Mouse (Mus musculus): Measurements from ENCODE around the gene Upp2.
A peak's percentile ranks its signal among the peaks of the same experiment; 100 is the strongest.

Upp2 gene

DNA sequence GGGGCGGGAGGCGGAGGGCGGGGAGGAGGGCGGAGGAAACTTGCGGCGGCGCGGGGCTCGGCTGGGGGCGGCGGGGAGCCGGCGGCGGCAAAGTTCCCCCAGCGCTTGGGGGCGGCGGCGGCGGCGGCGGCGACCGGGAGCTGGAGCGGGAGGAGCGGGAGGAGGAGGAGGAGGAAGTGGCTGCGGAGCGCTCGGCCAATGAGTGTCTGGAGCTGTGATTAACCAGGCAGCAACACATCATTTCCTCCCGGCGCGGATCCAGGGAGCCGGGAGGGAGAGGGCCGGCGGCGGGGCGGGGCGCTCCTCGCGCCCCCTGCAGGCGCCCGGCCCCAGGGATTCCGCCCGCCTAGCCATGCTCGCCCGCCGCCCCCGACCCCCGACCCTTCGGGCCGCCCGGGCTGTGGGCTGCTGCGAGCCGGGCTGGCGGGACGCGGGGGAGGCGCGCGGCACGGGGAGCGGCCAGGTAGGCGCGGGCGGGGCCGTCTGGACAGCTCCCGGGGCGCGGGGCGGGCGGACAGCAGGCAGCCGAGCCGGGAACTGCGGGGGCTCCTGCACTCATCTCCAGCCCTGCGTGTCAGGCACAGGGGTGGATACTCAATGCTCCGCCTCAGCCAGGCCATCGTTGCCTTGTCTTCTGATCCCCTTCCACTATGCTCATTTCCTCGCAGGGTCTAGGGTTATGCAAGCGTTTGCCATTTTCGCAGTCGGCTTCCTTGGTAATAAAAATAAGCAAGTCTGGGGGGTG, at the start of gene Upp2, which contains the start of gene Acvr1:
Upp2 (plus strand) TSS at position 233 of the 745 bp plus-strand sequence.
Acvr1 (minus strand) TSS at position 92 of the 745 bp plus-strand sequence.
- DNase-seq, result peak; percentile 87

DNA sequence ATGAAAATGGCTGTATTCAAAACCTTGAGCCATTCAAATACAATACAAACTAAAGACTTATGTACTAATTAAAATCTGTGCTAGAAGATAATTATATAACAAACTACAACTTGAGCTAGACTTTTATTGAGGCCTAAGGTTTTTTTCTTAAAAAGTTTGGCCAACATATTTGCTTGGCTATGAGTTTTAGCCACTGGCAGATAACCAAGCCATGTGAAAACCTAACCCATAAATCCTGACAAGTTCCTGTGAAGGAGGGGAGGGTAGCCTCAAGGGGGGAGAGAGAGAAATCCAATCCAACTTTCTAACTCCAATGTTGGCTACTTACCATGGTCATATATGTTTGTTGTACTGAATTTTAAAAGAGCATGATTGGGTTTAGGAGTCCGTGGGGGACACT, 48.6 kb upstream of the Upp2 start:
- no peak for DNase-seq

DNA sequence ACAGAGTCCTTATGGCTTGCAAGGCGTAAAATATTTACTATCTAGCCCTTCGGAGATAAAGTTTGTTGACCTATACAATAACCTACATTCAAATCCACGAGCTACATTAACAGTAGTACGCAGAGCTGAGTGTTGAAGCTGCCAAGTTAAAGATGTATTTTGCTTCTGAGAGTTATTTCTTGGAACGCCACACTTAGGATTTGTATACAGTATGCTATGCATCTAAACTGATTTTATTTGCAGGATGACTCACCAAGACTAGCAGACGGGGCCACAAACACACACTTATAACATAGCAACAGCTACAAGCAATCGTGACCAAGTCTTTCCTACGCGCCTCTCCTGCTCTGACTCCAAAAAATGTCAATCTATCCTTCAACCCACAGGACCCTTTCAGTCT, 46.4 kb upstream of the Upp2 start:
- DNase-seq, result no peak

DNA sequence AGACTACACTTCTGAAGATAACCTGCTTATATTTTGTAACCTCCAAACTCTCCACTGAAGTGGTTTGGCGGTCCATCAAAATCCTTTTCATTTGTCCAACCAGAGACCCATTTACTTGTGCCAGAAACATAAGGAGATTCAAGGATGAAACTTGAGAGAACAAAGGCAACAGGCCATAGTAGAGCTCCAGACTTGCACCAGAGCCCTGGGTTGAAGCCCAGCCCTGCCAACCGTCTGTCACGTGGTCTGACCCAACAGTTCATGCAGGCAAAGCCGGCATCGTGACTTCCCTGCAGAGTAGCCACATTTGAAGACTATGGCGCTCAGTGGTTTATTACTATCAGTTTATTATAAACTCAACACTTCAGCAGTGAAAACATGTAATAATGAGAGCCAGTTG, 45.5 kb upstream of the Upp2 start:
- no peak for DNase-seq

DNA sequence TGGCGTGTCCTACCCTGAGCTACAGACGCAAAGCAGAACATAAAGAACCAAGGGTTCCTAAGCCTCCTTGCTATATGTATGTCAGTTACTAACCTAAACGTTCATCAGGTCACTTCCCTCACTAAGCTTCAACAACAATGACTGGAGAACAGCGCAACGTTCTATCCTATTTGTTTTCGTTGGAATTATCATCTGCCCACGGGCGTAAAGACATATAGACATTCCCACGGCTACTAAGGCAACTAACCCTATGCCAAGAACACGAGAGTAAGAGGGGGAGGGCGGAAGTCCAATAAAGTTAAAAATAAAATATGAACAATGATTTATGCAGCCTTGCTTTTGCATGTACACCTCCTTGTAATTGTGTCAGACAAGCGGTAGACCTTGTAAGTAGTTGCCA, 44.0 kb upstream of the Upp2 start:
- DNase-seq, result no peak

DNA sequence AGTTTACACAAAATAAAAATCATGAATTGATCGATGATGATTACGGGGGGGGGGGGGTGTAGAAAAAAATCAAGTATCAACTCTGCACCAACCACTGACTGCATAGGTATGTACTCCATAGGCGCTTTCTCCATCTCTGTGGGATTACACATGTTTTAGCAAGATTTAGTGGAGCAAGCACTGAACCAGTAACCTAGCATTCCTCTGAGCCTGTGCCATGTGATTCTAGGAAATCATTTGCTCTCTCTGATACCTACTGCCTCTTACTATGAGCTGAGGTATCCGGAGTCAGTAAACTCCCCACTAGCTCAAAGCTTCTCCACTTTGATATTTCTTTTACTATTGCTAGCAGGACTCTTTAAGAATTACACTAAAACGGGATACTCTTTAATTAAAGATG, 43.2 kb upstream of the Upp2 start:
- no peak for DNase-seq

DNA sequence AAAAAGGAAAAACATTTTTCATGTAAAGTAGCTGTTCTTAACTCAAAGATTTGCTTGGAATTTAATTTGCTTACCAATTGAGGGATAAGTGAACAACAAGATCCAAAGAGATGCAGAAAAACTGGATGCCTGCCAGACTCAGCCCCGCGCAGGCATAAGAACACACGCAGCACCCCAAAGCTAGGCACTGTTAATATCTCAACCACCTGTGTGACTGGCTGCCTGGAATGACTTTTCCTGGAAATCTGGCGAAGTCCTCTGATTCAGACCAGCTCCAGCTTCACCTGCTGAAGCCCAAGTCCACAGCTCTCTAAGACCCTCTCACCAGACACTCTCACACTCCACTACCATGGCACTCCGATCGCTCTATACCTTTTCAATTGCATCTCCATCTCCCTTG, 42.7 kb upstream of the Upp2 start:
- DNase-seq, result no peak

DNA sequence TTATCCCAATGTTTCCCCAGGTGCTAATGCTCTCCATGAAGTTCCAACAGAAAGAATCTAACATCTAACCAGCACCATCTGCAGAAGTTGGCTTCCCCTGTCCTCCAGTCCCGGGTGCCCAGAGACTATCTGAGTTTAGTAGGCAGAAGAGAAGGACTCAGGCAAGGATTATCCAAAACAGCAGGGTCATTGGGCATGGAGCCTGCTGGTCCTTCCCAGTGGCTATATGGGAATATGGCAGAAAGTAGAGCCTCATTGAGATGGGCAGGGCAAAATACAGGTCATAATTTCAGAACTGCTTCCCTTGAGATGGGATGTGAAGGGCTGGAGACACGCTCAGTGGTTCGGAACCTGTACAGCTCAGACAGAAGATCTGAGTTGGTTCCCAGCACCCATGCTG, 39.3 kb upstream of the Upp2 start:
- no peak for DNase-seq

DNA sequence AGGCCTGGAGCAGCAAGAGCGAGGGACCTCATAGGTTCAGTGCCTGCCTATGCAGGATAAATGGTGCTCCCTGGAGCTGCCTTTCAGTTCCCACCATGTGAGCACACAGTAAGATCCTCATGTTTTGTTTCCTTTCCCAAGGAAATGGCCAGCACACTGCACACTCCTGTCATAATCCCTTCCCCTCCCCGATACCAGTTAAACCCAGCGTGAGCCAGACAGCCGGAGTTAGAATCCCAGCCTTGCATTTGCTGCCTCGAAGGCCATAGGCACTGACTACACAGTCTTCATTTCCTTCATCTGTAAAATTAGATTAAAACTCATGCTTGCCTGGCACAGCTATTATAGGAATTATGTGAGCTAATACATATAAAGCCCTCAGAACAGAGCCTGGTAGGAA, 37.7 kb upstream of the Upp2 start:
- no peak for DNase-seq

DNA sequence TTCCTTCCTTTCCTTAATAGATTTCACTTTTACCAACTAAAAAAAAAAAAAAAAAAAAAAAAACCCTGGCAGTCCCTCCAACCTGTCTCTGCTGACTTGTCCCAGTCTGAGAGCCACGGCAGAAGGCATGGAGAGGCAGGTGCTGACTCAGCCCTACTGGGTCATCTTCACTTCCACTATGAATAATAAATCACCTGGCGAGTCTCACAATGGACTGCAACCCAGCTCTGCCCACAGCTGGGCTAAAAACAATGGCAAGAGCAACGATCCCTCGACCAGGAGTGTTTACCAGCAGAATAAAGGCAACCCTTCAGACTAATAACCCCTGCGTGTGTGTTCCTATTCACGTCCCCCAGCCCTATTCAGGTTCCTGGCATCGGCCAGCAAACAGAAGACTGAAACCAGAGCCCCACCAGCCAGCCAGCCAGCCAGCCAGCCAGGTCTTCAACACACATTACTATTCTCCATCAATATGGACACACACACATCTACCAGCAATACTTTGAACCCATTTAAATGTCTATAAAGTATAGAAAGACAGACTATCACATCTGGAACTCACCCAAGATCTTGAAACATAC, 37.1 kb upstream of the Upp2 start:
- peak; percentile 29 for DNase-seq

DNA sequence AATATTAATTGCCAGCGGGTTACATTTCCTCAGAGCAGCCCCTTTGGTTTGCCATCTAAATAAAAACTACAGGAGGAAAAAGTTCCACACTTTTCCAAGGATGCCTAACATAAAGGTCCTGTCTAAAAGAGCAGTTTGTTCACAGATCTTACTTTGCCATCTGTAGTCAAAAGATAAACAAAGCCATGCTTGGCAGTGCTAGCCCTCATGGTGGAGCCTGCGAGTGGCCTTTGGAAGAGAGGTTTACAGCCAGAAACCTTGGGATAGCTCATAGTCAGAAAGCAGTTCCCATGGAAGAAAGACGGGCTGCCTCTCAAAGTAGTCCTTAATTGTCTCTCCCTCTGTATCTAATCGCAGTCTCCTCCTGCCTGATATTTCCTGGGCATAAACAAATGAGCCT, 36.6 kb upstream of the Upp2 start:
- DNase-seq, result no peak

DNA sequence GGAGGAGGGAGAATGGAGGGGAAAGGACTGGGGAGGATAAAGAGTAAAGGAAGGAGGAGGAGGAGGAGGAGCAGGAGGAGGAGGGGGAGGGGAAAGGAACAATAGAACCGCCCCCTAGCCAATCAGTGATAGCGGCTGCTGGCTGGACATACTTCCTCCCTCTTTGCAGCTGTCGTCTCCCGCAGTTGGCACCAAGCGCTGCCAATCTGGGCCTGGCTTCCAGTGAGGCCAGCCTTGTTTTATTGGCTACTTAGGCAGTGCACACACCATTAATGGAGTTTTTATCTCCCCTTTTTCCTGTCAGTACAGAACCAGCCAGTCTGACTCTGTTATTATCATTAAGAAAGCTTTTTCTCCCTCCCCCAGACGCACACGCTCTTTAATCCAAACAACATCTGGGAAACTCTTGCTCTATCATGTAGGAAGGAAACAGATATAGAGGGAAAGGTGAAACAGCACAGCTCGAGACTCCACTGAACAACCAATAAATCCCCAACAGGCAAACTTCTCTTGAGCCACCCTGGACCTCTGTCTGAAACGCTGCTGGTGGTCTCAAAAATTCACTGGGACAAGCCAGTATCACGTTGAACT, 34.7 kb upstream of the Upp2 start:
- DNase-seq, result peak; percentile 32

DNA sequence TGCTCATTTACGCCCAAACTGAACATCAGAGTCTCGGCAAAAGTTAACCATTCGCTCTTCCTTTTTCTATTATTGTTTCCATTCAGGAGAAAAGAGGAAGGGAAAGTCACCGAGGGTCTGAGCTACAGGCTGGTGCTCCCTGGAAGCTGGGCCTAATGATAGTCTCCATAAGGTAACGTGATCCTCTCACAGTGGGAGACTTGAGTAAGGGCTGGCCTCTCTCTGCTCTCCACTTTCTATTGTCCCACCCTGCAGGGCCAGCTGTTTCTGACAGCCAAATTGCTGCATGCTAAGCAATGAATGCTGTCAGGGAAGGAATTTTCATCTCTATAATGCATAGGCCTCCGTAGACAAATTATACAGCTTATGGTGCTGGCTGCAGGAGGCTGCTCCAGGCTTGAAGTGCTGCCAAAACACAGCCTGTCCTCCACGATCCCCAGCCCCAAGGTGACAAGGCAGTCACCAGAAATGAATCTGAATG, 33.5 kb upstream of the Upp2 start:
- DNase-seq, result peak; percentile 61

DNA sequence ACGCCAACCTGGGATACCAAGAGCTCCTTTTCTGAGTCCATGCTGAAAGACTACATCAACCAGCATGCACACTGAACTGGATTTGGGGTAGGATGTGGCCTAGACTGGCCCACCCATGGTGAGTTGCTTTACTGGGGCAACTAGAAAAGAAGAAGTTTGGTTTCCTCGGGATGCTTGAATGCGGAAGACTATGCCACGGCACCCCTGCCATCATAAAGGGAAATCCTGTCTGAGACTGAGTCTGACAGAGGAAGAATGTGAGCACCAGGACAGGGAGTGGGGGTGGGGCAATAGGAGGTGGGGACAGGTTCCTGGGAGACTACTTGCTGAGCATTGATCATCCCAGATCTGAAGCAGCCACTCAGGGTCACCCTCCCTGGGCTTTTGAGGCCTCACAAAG, 32.7 kb upstream of the Upp2 start:
- no peak for DNase-seq

DNA sequence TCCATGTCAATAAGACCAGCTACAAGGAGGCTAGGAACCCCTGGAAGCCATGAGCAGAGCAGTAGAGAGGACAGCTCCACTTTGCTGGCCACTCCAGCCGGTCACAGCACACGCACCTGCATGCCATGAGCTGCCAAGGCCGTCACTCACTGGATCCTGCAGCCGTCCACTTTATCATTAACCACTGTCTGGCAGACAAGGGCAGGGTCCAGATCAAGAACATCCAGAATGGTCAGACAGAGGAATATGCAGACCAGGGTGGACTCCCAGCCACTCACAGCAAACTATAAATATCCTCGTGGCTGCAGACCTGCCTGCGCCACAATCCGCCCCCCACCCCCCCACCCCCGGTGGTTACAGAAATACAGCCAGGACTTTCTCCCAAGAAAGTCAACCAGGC, 31.9 kb upstream of the Upp2 start:
- DNase-seq, result no peak

DNA sequence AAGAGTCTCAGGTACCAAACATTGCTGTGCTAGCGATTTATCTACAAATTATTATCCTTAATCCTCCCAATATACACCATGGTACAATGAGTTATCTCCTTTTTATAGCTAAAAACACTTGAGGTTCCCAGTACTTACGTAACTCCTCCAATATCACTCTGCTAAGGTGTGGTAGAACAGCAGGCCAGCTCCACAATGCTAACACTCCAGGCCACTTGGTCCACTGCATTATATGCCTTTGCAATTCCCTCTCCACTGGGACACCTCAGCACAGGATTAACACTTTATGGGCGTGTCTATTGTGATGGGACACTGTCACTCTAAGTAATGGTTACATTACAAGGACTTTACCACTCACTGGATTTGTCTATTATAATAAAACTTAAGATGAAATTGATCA, 30.3 kb upstream of the Upp2 start:
- no peak for DNase-seq

DNA sequence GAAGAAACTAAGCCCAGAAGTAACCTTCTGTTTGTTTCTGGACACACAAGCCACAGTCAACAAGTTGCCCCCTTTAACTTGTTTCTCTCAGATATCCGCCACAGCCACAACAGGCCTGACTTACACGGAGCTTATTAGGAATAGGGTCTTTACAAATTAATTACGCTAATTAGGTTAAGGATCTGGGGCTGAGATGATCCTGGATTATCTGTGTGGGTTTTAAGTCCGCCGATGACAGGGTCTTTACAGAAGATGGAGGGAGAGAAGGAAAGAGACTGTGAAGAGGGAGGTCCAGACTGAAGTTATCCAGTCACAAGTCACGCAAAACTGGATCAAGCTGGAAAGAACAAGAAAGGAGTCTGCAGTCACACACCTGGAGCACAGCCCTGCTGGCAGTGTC, 28.9 kb upstream of the Upp2 start:
- DNase-seq, result no peak

DNA sequence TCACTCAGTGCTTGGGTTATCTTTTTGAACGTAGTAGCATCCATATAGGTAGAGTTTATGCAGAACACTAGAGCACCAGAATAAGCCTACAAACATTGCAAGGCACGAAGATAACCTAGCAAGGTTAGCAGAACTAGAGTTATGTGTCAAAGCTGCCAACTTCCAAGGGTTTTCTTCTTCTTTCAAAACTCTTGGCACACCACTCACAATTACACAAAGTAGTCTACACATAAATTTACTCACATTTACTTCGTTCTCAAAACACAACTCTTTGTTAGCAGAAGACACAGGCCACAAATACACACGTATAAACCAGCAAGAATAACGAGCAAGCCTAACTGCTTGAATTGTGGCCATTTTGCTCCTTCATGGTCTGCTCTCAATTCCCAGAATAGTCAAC, 23.8 kb upstream of the Upp2 start:
- DNase-seq, result no peak

DNA sequence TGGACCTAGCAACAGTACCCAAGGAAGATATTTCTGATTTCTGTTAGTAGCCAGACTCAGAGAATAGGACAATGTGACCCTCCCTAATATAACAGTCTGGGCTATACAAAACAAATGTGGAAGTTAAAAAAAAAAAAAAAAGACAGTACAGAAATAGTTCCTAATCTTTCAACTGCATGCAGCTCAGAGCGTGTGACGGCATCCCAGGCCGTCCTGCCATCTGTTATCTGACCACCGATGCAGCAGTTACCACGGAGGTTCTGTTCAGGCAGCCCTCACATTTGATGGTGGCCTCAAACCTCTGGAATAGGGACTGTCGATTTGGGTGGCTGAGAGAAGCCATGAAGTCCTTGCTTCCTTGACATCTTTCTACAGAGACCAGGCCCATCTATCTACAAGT, 22.7 kb upstream of the Upp2 start:
- no peak for DNase-seq

DNA sequence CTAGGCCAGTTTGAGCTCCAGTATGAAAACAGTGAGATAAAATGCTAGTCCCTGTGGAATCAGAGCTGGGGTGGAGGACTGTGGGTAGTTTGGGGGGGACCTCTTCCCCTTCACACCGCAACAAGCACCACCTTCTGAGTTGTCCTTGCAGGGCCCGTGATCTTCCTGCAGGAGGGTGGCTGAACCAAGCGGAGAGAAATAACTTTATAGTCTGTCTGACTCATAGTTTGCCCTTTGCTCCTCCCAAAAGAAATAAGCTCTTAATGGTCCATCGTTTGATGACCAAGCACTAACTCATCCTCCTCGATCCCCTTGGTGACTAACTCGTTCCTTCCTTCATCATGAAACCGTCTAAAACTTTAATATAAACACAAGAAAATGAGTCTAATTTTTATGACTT, 20.8 kb upstream of the Upp2 start:
- DNase-seq, result no peak

DNA sequence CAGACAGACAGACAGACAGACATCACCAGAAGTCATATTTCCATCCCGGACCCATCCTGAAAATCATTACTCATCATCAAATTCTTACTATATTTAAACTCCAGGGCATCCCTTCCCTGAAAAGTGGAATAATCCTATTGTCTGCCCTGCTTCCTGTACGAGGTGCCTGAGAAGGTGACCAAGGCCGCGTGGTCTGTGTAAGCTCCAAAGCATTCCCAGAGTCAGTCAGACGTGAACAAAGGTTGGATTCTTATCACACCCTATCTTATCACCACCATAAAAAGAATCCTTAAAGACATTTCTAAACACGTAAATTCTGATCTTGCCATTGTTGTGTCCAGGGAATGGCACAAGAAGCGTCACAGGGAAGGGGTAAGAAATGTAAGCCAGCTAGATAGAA, 18.2 kb upstream of the Upp2 start:
- no peak for DNase-seq

DNA sequence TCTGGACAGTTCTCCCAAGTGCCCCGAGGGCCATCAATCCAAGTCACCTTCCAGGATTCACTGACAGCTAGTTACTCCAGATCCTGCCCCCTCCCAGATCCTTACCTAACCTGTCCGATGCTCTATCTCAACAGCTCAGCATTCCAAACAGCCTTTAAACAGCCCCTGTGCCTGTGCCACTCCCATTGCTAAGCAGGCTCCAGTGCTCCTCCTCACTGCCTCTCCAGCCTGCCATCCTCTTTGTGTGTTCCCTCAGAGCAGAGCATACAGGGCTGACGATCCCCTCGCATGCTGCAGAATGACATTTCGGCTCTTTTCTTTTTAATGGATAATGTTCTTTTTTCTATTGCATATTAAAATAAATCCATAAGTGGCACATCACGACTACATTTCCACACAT, 17.1 kb upstream of the Upp2 start:
- DNase-seq, result no peak

DNA sequence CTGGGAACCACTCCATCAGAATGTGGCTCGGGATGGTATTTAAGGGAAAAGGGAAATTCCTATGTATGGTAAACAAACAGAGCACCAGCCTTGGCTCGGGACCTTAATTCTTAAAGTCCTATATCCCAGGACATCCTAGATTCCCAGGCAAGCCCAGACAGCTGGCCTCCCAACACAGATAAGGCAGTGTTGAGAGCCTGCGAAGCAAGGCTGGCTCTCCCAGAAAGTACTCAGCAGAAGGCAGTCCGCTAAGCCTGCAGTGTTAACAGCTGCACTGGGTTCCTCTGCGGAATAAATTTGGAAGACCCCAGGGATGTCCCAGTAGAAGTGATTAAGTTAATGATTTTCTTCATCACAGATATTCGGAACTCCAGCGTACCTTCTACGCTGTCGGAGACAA, 16.6 kb upstream of the Upp2 start:
- no peak for DNase-seq

DNA sequence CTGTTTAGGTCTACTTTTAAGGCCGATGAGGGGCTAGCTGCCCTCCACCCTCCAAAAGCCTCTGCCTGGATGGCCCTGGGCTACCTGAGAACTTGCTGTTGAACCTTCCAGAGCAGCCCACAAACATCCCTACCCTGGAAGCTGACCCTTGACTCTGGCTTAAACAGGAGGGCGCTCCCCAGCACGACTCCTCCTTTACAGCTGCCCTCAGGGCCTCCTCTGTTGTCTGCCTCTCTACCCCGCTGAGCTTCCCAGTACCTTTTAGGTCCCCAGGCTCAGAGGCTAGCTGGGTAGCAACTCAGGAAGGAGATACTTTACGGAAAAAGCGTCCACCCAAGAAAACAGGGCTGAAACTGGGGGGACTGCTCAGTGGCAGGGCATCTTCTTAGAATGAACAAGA, 15.2 kb upstream of the Upp2 start:
- no peak for DNase-seq

DNA sequence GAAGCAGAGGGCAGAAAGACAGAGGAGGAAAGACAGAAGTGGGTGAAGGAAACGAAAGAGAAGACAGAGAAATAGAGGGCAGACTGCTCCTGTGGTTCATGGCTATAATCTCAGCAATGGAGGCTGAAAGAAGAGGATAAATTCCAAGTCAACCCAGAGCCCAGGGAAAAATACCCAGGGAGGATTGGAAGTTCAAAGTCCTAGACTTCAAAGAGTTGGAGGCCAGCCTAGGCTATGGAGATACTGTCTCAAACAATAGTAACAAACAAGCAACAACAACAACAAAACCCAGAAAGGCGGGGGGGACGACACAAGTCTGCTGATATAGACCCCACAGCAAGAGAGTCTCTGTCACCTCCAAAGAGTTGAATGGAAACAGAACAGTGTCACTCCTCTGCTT, 14.8 kb upstream of the Upp2 start:
- no peak for DNase-seq
